Mouse (Mus musculus) urinary bladder, postnatal 36 days (tissue): ENCODE results near the gene Myo3b.

Experiments
- DNase-seq, 2 experiments: peaks; one replicate each; pipeline ENCODE4 v3.0.0; 2022; ENCODE audit warnings: low spot score in 2 of 2, mixed read lengths in 1 of 2

The Myo3b gene

DNA sequence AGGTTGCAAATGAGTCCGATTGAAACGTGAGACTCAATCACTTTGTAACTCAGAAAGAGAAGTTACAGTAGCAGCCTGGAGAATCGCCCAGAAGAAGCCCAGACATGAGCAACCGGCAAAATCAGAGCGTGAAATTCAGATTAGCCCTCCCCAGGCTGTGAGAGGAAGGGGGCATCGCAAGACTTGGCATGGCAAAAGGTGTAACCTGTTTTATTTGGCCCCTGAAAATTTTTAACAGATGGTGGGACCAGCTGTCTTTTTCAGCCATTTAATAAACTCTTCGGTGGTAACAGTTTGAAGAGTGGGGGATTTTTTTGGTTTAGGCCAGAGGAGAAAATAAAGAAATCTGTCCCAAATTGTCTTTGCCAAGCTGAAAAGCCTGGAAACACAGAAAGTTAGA, 405.2 kb downstream of the Myo3b start:
- no peak for DNase-seq

DNA sequence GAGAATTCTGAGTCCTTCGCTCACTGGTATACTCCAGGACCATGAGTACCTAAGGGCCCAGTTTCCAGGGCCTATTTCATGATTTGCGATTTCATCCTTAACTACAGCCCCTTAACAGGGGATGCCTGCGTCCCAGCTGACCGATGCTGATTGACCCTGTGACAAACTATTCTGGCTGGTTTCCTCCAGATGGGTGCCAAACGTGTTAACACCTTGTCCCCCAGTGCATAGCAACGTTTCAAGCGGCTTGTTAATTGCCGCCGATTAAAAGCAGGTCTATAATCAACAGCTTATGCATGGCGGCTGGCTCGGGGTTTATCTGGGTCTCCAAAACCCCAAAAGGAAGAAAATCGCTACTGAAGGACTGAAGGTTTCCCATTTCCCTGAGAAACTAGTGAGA, 417.3 kb downstream of the Myo3b start:
- DNase-seq = no peak

- DNase-seq = no peak
Measured at GRCm38 (mm10) chr2:70463606-70464005, 424.7 kb downstream of the Myo3b start.

- no peak for DNase-seq
Measured at GRCm38 (mm10) chr2:70471136-70471535, 432.2 kb downstream of the Myo3b start.

DNA sequence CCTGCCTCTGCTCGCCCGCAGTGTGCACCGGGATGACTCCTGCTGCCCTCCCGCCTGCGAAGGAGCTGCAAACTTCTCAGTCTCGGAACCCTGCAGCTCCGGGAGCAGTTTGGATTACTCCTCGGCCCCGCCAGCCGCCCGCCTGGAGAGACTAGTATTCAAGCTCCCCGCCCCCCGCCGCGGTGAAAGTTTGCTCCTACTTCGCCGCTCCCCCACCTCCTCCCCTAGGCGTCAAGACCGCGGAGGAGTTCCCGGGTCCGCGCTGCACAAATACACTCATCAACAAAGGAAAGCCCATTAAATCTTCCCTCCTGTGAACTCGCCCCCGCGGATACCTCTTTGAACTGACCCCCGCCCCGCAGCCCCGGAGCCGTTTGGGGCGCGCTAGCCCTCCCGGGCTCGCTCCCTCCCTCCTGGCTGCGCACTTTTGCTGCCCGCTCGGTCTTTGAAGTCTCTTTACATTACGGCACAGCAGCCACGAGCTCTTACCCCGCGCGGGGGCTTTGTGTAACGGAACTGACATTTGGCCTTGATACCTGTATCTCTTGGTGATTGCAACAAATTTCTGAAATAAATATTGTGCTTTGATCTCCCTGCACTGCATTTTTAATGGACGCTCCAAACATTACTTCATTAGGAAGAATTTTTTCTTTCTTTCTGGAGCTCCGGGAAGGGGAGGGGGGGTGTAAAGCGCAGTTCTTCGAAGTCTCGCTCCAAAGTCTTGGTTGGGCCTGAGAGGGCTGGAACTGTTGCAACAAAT, 433.1 kb downstream of the Myo3b start:
- no peak for DNase-seq
